Mouse (Mus musculus): ENCODE results near the gene Insrr. TPM values are rescaled to one million over a fixed set of nuclear protein-coding genes. Genes with fewer than 3 reads are reported as not detected.

The Insrr gene
- polyA plus RNA-seq, 1 experiment from 2014 or later: 0.94 TPM

DNA sequence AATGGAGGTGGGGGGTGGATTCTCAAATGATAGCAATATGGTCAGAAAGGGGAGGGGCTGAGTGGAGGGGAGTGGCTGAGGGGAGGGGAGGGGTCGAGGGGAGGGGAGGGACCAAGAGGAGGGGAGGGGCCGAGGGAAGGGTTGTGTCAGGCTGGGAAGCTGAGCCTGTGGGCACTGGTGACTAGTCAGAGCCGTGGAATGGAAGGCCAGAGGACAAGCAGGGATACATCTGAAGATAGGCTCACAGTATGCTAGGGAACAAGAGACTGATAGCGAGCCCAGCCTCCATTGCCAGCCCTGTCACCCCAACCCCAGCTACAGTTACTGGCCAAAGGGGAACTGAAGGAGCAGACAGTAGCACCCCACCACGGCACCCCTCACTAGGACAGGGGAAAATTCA, 38.1 kb upstream of the Insrr start:
- H3K9me3 ChIP-seq (replicated peaks; ENCODE audit: control insufficient read depth, low read length): no peaks in the 10 kb centered on the region
- ATAC-seq (replicated peaks; ENCODE audit: insufficient number of reproducible peaks, low FRiP score, low TSS enrichment, low read depth) (no peak), DNase-seq (ENCODE audit: low spot score) (no peak)
- no peak overlapping the region for H3K9ac ChIP-seq (replicated peaks; ENCODE audit: low read length)
- no peaks in the 10 kb centered on the region for H3K27me3 ChIP-seq (ENCODE audit: control insufficient read depth, insufficient read depth, low read length)
- no peak overlapping the region for H3K4me3 ChIP-seq (ENCODE audit: low read depth, low read length)
- WGBS: 69% methylated on average over 3 of the region's 5 CpGs
- no peaks in the 10 kb centered on the region for H3K36me3 ChIP-seq (replicated peaks; ENCODE audit: control insufficient read depth, insufficient read depth, low read depth, low read length)
- peaks cover 8% of the 10 kb centered on the region; the same call in 1 of the 2 replicates for H3K4me1 ChIP-seq (ENCODE audit: control insufficient read depth, insufficient read depth, low read length)
- no peak overlapping the region for H3K27ac ChIP-seq (replicated peaks; ENCODE audit: low read depth, low read length)
- H3K4me2 ChIP-seq (ENCODE audit: low read depth, low read length): no peak overlapping the region

DNA sequence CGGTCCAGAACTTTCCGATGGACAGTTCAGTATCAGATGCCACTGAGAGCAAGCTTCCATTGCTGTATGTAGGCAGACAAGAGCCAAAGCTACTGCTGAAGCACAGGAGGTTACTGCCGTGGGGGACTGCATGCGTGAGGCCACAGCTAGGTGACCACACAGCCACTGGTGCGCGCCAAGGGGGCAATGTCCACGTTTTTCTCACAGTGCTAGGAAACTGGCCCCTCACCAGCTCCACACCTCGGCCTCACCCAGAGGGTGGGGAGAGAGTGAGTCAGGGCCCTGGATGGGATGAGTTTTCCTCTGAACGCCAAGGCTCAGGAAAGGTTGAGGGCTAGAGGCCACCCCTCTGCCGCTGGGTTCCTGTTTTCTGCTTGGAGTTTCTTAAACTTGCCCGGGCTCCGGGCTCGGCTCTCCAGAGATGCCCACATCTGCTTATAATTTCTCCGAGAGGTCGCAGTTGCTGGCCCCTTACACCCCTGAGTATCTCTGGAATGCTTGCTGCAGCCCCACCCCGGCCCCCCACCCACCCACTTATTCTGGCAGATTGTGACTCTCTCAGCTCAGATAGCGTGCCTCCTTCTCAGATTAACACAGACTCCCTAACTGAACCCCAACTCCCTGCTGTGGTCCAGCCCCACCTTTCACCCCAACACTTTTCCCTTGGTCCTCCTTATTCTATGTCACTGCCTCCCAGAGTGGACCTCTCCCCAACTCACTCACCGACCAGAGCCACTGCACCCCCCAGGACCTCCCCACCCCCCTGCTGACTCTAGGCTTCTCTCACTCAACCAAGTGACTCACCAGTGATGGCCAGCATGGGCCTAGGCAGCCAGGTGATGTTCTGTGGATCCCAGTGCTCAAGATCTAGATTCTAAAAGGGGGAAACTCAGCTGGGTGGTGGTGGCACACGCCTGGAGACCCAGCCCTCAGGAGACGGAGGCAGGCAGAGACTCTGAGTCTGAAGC, 35.1 kb upstream of the Insrr start:
- Histone ChIP-seq H3K9me3 (replicated peaks; ENCODE audit: control insufficient read depth, low read length) (no peaks in the 10 kb centered on the region), H3K36me3 (replicated peaks; ENCODE audit: control insufficient read depth, insufficient read depth, low read depth, low read length) (no peaks in the 10 kb centered on the region), H3K4me2 (ENCODE audit: low read depth, low read length) (no peak overlapping the region), H3K4me3 (ENCODE audit: low read depth, low read length) (no peak overlapping the region), H3K27me3 (ENCODE audit: control insufficient read depth, insufficient read depth, low read length) (no peaks in the 10 kb centered on the region), H3K4me1 (ENCODE audit: control insufficient read depth, insufficient read depth, low read length) (peaks cover 17% of the 10 kb centered on the region), H3K9ac (replicated peaks; ENCODE audit: low read length) (peak overlapping the region; percentile 32; the same call in 1 of the 2 replicates), H3K27ac (replicated peaks; ENCODE audit: low read depth, low read length) (peak overlapping the region; percentile 70)
- DNase-seq (ENCODE audit: low spot score): peak; percentile 60
- ATAC-seq (replicated peaks; ENCODE audit: insufficient number of reproducible peaks, low FRiP score, low TSS enrichment, low read depth): no peak
- WGBS: 46% methylated on average over 20 of the region's 20 CpGs

DNA sequence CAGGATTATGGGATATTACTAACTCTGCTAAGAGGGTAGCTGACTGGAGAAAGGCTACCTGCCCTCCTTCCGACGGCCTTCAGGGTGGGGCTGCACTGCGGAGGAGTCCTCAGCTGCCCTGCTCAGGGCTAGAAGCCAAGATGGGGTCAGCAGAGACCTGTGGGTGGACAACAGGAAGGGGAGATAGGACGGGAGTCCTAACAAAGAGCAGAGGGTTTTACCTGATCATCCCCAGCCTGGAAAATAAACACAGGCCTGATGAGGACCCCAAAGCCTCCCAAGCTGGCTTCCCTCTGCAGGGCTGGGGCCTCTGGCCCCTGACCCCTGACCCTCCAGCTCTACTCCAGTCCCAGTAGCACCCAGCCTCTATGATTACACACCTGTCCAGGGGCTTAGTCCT, 33.5 kb upstream of the Insrr start:
- WGBS: 46% methylated on average over 4 of the region's 4 CpGs

DNA sequence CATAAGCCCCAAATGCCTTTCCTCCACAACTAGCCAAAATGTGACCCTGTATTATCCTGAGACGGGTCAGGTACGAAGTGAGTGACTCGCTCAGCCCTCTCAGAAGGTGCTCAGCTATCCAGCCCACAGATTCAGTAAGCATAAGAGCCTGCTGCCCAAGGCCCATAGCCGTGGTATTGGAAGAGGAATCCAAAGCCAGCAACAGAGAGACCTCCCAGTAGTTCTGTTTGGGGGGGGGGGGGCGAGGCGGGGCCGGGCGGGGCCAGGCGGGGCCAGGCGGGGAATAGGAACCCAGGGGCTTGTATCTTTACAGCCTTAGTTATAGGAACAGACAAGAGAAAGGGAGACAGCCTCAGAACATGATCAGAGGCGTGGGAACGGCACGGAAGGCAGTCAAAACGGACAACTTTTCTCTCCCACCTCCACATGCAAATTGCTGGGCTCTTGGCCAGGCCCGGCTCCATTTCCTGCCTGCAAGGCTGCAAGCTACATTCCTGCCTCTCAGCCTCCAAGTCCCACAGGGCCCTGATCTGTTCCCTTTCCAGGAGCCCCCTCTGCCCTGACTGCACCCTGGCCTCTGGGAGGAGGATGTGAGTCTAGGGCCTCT, 33.0 kb upstream of the Insrr start:
- WGBS: 9% methylated on average over 15 of the region's 15 CpGs
- Histone ChIP-seq H3K9me3 (replicated peaks; ENCODE audit: control insufficient read depth, low read length) (no peaks in the 10 kb centered on the region), H3K4me2 (ENCODE audit: low read depth, low read length) (peak overlapping the region; percentile 13), H3K27me3 (ENCODE audit: control insufficient read depth, insufficient read depth, low read length) (no peaks in the 10 kb centered on the region; the same call in 1 of the 2 replicates), H3K4me3 (ENCODE audit: low read depth, low read length) (no peak overlapping the region), H3K27ac (replicated peaks; ENCODE audit: low read depth, low read length) (peak overlapping the region; percentile 68), H3K4me1 (ENCODE audit: control insufficient read depth, insufficient read depth, low read length) (peaks cover 17% of the 10 kb centered on the region), H3K9ac (replicated peaks; ENCODE audit: low read length) (peak overlapping the region; percentile 23), H3K36me3 (replicated peaks; ENCODE audit: control insufficient read depth, insufficient read depth, low read depth, low read length) (no peaks in the 10 kb centered on the region)
- ATAC-seq (replicated peaks; ENCODE audit: insufficient number of reproducible peaks, low FRiP score, low TSS enrichment, low read depth): no peak
- DNase-seq (ENCODE audit: low spot score): peak; percentile 63

More for the DNA sequence above, 33.5 kb upstream of the Insrr start:
- Histone ChIP-seq H3K9ac (replicated peaks; ENCODE audit: low read length) (peak overlapping the region; percentile 3; the same call in 1 of the 2 replicates), H3K4me2 (ENCODE audit: low read depth, low read length) (peak overlapping the region; percentile 13; the same call in 1 of the 2 replicates), H3K27me3 (ENCODE audit: control insufficient read depth, insufficient read depth, low read length) (no peaks in the 10 kb centered on the region; the same call in 1 of the 2 replicates), H3K9me3 (replicated peaks; ENCODE audit: control insufficient read depth, low read length) (no peaks in the 10 kb centered on the region), H3K4me1 (ENCODE audit: control insufficient read depth, insufficient read depth, low read length) (peaks cover 17% of the 10 kb centered on the region), H3K27ac (replicated peaks; ENCODE audit: low read depth, low read length) (peak overlapping the region; percentile 68), H3K36me3 (replicated peaks; ENCODE audit: control insufficient read depth, insufficient read depth, low read depth, low read length) (no peaks in the 10 kb centered on the region), H3K4me3 (ENCODE audit: low read depth, low read length) (no peak overlapping the region)
- ATAC-seq (replicated peaks; ENCODE audit: insufficient number of reproducible peaks, low FRiP score, low TSS enrichment, low read depth) (no peak), DNase-seq (ENCODE audit: low spot score) (no peak)

DNA sequence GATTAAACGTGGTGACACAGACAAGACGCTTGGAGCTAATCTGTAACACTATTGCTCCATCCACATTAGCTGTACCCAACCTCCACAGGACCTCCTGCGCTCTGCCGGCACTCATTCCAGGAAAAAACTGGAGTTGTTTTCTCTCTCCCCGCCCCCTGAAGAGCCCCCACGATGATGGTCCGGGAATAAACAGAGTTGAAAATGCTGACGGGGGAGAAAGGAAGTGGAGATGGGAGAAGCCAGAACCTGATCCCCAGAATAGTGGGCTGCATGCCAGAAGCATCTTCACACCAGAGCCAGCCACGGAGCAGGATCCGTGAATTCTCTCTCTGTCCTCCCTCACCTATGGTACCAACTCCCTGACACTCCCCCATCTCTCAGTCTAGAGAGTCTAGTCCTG, 32.2 kb upstream of the Insrr start:
- Histone ChIP-seq H3K27ac (replicated peaks; ENCODE audit: low read depth, low read length) (peak overlapping the region; percentile 68), H3K4me1 (ENCODE audit: control insufficient read depth, insufficient read depth, low read length) (peaks cover 15% of the 10 kb centered on the region), H3K9ac (replicated peaks; ENCODE audit: low read length) (peak overlapping the region; percentile 13; the same call in 1 of the 2 replicates), H3K9me3 (replicated peaks; ENCODE audit: control insufficient read depth, low read length) (no peaks in the 10 kb centered on the region), H3K27me3 (ENCODE audit: control insufficient read depth, insufficient read depth, low read length) (no peaks in the 10 kb centered on the region; the same call in 1 of the 2 replicates), H3K4me3 (ENCODE audit: low read depth, low read length) (no peak overlapping the region), H3K4me2 (ENCODE audit: low read depth, low read length) (peak overlapping the region; percentile 13), H3K36me3 (replicated peaks; ENCODE audit: control insufficient read depth, insufficient read depth, low read depth, low read length) (no peaks in the 10 kb centered on the region)
- no peak for DNase-seq (ENCODE audit: low spot score)
- 27% methylated on average over 10 of the region's 10 CpGs for WGBS
- ATAC-seq (replicated peaks; ENCODE audit: insufficient number of reproducible peaks, low FRiP score, low TSS enrichment, low read depth): no peak

DNA sequence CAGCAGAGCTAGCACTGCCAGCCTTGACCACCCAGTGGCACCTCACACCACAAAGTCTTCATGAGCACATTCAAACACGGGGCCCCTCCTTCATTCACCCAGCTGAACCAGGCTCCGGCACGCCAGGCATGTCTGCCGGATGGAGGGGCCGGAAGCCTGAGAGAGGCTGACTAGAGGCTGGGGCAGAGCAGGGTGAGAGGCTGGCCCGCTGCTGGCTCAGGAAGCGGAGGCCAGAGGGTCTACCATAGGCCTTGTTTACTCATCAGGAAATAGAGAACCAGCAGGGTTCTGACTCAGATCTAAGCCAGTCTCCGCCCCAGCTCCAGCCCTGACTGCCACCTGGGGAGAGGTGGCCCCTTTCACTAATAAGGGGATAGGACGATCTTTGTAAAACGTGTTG, 31.7 kb upstream of the Insrr start:
- no peaks in the 10 kb centered on the region for H3K36me3 ChIP-seq (replicated peaks; ENCODE audit: control insufficient read depth, insufficient read depth, low read depth, low read length)
- DNase-seq (ENCODE audit: low spot score) (peak; percentile 57), ATAC-seq (replicated peaks; ENCODE audit: insufficient number of reproducible peaks, low FRiP score, low TSS enrichment, low read depth) (no peak)
- no peak overlapping the region for H3K4me3 ChIP-seq (ENCODE audit: low read depth, low read length)
- peak overlapping the region; percentile 68 for H3K27ac ChIP-seq (replicated peaks; ENCODE audit: low read depth, low read length)
- H3K9ac ChIP-seq (replicated peaks; ENCODE audit: low read length): peak overlapping the region; percentile 13; the same call in 1 of the 2 replicates
- 15% methylated on average over 10 of the region's 10 CpGs for WGBS
- H3K27me3 ChIP-seq (ENCODE audit: control insufficient read depth, insufficient read depth, low read length): no peaks in the 10 kb centered on the region; the same call in 1 of the 2 replicates
- H3K4me2 ChIP-seq (ENCODE audit: low read depth, low read length): peak overlapping the region; percentile 13; the same call in 1 of the 2 replicates
- H3K9me3 ChIP-seq (replicated peaks; ENCODE audit: control insufficient read depth, low read length): no peaks in the 10 kb centered on the region
- peaks cover 15% of the 10 kb centered on the region for H3K4me1 ChIP-seq (ENCODE audit: control insufficient read depth, insufficient read depth, low read length)

DNA sequence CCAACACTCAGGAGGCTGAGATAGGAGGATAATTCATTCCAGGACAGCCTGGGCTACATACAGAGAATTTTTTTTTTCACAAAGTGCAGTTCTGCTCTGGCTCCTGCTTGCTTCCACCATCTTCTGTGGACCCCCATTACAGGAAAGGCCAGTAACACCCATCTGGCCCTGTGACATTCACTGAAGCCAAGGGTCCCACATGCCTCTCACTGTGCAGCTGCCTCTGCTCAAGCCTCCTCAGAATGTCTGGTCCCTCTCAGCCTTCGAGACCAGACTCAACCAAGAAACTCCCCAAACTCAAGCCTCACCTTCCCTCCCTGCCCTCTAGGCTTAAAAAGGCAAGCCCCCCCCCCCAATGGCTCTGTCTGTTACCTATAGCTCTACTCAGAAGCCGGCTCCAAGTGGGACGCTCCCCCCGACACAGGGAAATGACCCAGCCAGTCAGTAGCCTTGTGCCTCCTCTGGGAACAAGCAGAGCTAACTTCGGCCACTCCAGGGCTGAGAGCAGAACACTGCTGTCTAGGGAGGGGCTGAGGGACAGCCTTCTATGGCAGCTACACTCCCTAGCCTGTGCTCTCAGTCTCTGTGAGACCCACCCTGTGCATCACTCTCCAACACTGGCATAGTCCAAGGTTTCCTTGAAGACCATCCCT, 31.0 kb upstream of the Insrr start:
- no peak for DNase-seq (ENCODE audit: low spot score)
- H3K36me3 ChIP-seq (replicated peaks; ENCODE audit: control insufficient read depth, insufficient read depth, low read depth, low read length): no peaks in the 10 kb centered on the region
- no peaks in the 10 kb centered on the region; the same call in 1 of the 2 replicates for H3K27me3 ChIP-seq (ENCODE audit: control insufficient read depth, insufficient read depth, low read length)
- no peak overlapping the region for H3K4me2 ChIP-seq (ENCODE audit: low read depth, low read length)
- peaks cover 15% of the 10 kb centered on the region for H3K4me1 ChIP-seq (ENCODE audit: control insufficient read depth, insufficient read depth, low read length)
- 72% methylated on average over 5 of the region's 5 CpGs for WGBS
- no peak overlapping the region for H3K4me3 ChIP-seq (ENCODE audit: low read depth, low read length)
- no peak overlapping the region for H3K9ac ChIP-seq (replicated peaks; ENCODE audit: low read length)
- ATAC-seq (replicated peaks; ENCODE audit: insufficient number of reproducible peaks, low FRiP score, low TSS enrichment, low read depth): no peak
- peak overlapping the region; percentile 68 for H3K27ac ChIP-seq (replicated peaks; ENCODE audit: low read depth, low read length)
- no peaks in the 10 kb centered on the region for H3K9me3 ChIP-seq (replicated peaks; ENCODE audit: control insufficient read depth, low read length)

Measured in embryonic facial prominence, embryonic 11.5 days (tissue).